ENCODE assay signal across 8 mouse cellular contexts in genomic region chr13:51845072-51845471, GRCm38 (mm10). TPM values are rescaled to one million over a fixed set of nuclear protein-coding genes. Genes with fewer than 3 reads are reported as not detected.
DNase-seq lines count a peak whose midpoint lies in the region; ATAC-seq lines count a peak whose summit lies in the region.

No protein-coding gene starts in this region.

- H3K9me3 ChIP-seq in embryonic facial prominence, embryonic 10.5 days, result no peaks in the 10 kb centered on the region
- no peaks in the 10 kb centered on the region for H3K9me3 ChIP-seq in midbrain, embryonic 14.5 days (ENCODE audit: control insufficient read depth, low read length)

- ATAC-seq in midbrain, embryonic 14.5 days (ENCODE audit: low FRiP score, low TSS enrichment), result no peak
- no peak for ATAC-seq in monocyte, adult 5-6 weeks (replicated peaks; ENCODE audit: insufficient number of reproducible peaks, low FRiP score, low TSS enrichment, poor library complexity, severe bottlenecking)

- H3K9ac ChIP-seq in midbrain, embryonic 14.5 days (replicated peaks; ENCODE audit: low read length), result peak overlapping the region; percentile 61; the same call in 1 of the 2 replicates

- peak overlapping the region; percentile 74 for H3K4me3 ChIP-seq in embryonic facial prominence, embryonic 10.5 days
- peak overlapping the region; percentile 52 for H3K4me3 ChIP-seq in midbrain, embryonic 14.5 days (replicated peaks; ENCODE audit: low read depth, low read length)

- H3K27ac ChIP-seq in embryonic facial prominence, embryonic 10.5 days (replicated peaks), result peak overlapping the region; percentile 89
- H3K27ac ChIP-seq in midbrain, embryonic 14.5 days (replicated peaks; ENCODE audit: low read depth, low read length), result peak overlapping the region; percentile 89

- peak overlapping the region; percentile 86 for H3K4me2 ChIP-seq in midbrain, embryonic 14.5 days (ENCODE audit: low read length)

- H3K4me1 ChIP-seq in embryonic facial prominence, embryonic 10.5 days, result peaks cover 93% of the 10 kb centered on the region
- H3K4me1 ChIP-seq in midbrain, embryonic 14.5 days (ENCODE audit: control insufficient read depth, insufficient read depth, low read length), result peaks cover 39% of the 10 kb centered on the region

- H3K36me3 ChIP-seq in embryonic facial prominence, embryonic 10.5 days (replicated peaks), result peaks cover 3% of the 10 kb centered on the region; the same call in 1 of the 2 replicates
- no peaks in the 10 kb centered on the region for H3K36me3 ChIP-seq in midbrain, embryonic 14.5 days (ENCODE audit: control insufficient read depth, insufficient read depth, low read length)

- H3K27me3 ChIP-seq in embryonic facial prominence, embryonic 10.5 days (replicated peaks; ENCODE audit: low read depth, poor library complexity, severe bottlenecking), result peaks cover 72% of the 10 kb centered on the region
- peaks cover 27% of the 10 kb centered on the region for H3K27me3 ChIP-seq in midbrain, embryonic 14.5 days (ENCODE audit: control insufficient read depth, insufficient read depth, low read length)

- intact Hi-C loops in heart, postnatal 10 days (cut with DNase I), result loop anchor here (5.0 kb wide), 2 partner anchors 117 to 292 kb away; no protein-coding TSS in a partner anchor

- DNase-seq in retina, adult 2 months (ENCODE audit: low read depth, low spot score), result peak; percentile 13
- no peak for DNase-seq in retina, embryonic 14.5 days (ENCODE audit: low spot score)
- peak; percentile 32 for DNase-seq in embryonic facial prominence, embryonic 10.5 days (ENCODE audit: low spot score)
- peak; percentile 52 to 60 for DNase-seq in heart, postnatal 10 days
- peak; percentile 43 to 64 for DNase-seq in kidney, postnatal 4 days
- peak; percentile 56 for DNase-seq in midbrain, embryonic 14.5 days
- DNase-seq in ovary, postnatal 14 days (ENCODE audit: low spot score), result no peak

- 14% methylated on average over 10 of the region's 10 CpGs for WGBS in embryonic facial prominence, embryonic 10.5 days
- WGBS in midbrain, embryonic 14.5 days, result 5% methylated on average over 10 of the region's 10 CpGs

RNA-seq across cellular contexts. Expression of gene Gadd45g, which starts 1.4 kb away (rescaled TPM):
- 61.5 and 75.2 TPM in 2 replicates for polyA plus RNA-seq in embryonic facial prominence, embryonic 10.5 days (2016; fragmentation: Nextera tagmentation; extraction: Ambion mirVana)
- total RNA-seq in heart, postnatal 10 days (2021), result 10 to 100 TPM; 27.8 to 37.9 TPM
- polyA plus RNA-seq in midbrain, embryonic 14.5 days (2014; fragmentation: Nextera tagmentation; extraction: Ambion mirVana), result 58.7 and 85.9 TPM in 2 replicates
- total RNA-seq in monocyte, adult 5-6 weeks (2017), result 17.5 to 34.3 TPM (median 24.0 TPM) in 3 replicates

RNA-seq across cellular contexts. Expression of gene Sema4d, which starts 51.5 kb away (rescaled TPM):
- 6.8 and 7.8 TPM in 2 replicates for polyA plus RNA-seq in embryonic facial prominence, embryonic 10.5 days (2016; fragmentation: Nextera tagmentation; extraction: Ambion mirVana)
- total RNA-seq in heart, postnatal 10 days (2021), result 10 to 100 TPM; 69.1 to 79.5 TPM
- polyA plus RNA-seq in midbrain, embryonic 14.5 days (2014; fragmentation: Nextera tagmentation; extraction: Ambion mirVana), result 11.5 and 13.3 TPM in 2 replicates
- 134 to 201 TPM (median 136 TPM) in 3 replicates for total RNA-seq in monocyte, adult 5-6 weeks (2017)

Comparison
In these comparisons a context has a peak if more than half of its experiments do, and no peak if none do; other contexts are left out.
1. DNase-seq: peak in retina, adult 2 months (single experiment), embryonic facial prominence, embryonic 10.5 days (single experiment), heart, postnatal 10 days (2 of 2), kidney, postnatal 4 days (2 of 2) and midbrain, embryonic 14.5 days (single experiment); none in retina, embryonic 14.5 days (single experiment) and ovary, postnatal 14 days (single experiment).